Mouse (Mus musculus): Measurements from ENCODE around the gene Hist2h2ac.

DNA sequence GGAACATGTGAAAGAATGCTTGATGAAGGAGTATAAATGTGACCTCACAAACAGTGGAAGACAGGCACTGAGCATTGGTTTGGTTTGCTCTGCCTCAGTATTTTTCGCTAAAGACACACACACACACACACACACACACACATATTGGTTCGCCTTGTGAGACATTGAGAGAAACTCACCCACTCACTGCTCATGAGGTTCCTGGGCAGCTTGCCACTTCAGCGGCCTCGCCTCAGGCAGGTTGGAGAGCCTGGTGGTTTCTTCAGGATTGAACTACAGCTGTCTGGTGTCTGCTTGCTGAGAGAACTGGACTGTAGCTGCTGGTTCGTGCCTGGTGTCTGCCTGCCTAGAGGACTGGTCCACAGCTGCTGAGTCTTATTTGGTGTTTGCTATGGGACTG lies 39.5 kb upstream of the Hist2h2ac start:
- TF ChIP-seq CTCF (conservative IDR thresholded peaks at IDR 0.05; ENCODE audit: low read length), result no peak
- no peak for TF ChIP-seq NANOG (IDR thresholded peaks at IDR 0.05; ENCODE audit: borderline replicate concordance, low read length)
- no peak for TF ChIP-seq POU5F1 (IDR thresholded peaks at IDR 0.05; ENCODE audit: borderline replicate concordance, low read length)

Measured in E14TG2a.4 (cell line).